30 mouse cellular contexts compared by ENCODE assay signal in genomic region chr5:49047960-49048359, GRCm38 (mm10).
DNase-seq lines count a peak whose midpoint lies in the region; ATAC-seq and TF ChIP-seq lines count a peak whose summit lies in the region.
"Had no signal": no experiment of that assay in that cellular context is flagged by ENCODE, and none has a peak within 500 bp of the region (broad histone marks: within the 10 kb centered on the region; RNA-seq: fewer than 3 reads in every experiment).

No protein-coding gene starts in this region.

- intact Hi-C loops in left cerebral cortex, postnatal 36 days (cut with DNase I) = no loop called here

- DNase-seq in forebrain, embryonic 14.5 days (ENCODE audit: low spot score) = peak; percentile 33
- DNase-seq in forebrain, embryonic 10.5 days (ENCODE audit: extremely low spot score, low spot score) = no peak
- DNase-seq in neural tube, embryonic 10.5 days (ENCODE audit: extremely low spot score, low spot score) = no peak
- DNase-seq in forebrain, postnatal 0 days = no peak
- no peak for DNase-seq in left cerebral cortex, postnatal 36 days (ENCODE audit: low spot score in 2 of 2)
- DNase-seq: adrenal gland, postnatal 10 days; adrenal gland, postnatal 36 days; B cell, adult 2 months; cerebellum, adult 11-12 months; cerebellum, adult 8-10 months; cerebellum, postnatal 10 days; cerebellum, postnatal 36 days; embryo, embryonic 11 days; gastrocnemius, postnatal 25 days; heart, adult 18-20 months; heart, postnatal 10 days; heart, postnatal 4 days; kidney, adult 18-20 months; kidney, adult 9 months had no signal

- 72% methylated on average over 1 of the region's 1 CpGs for WGBS in forebrain, embryonic 14.5 days
- 82% methylated on average over 1 of the region's 1 CpGs for WGBS in forebrain, embryonic 10.5 days
- WGBS in hindbrain, embryonic 13.5 days = 75% methylated on average over 1 of the region's 1 CpGs
- WGBS in hindbrain, embryonic 16.5 days = 63% methylated on average over 1 of the region's 1 CpGs
- WGBS in neural tube, embryonic 13.5 days = 54% methylated on average over 1 of the region's 1 CpGs
- WGBS in forebrain, postnatal 0 days = 59% methylated on average over 1 of the region's 1 CpGs

- no peaks in the 10 kb centered on the region for H3K27me3 ChIP-seq in forebrain, embryonic 14.5 days (replicated peaks; ENCODE audit: control insufficient read depth, insufficient read depth, low read length)
- H3K27me3 ChIP-seq in forebrain, embryonic 10.5 days (ENCODE audit: poor library complexity, severe bottlenecking) = 0 out of 2 replicates have a peak, but pooled peaks cover 6% of the 10 kb centered on the region
- H3K27me3 ChIP-seq in hindbrain, embryonic 13.5 days = no peaks in the 10 kb centered on the region
- no peaks in the 10 kb centered on the region for H3K27me3 ChIP-seq in hindbrain, embryonic 16.5 days (replicated peaks; ENCODE audit: control insufficient read depth, insufficient read depth, low read length)
- no peaks in the 10 kb centered on the region for H3K27me3 ChIP-seq in neural tube, embryonic 13.5 days
- H3K27me3 ChIP-seq in forebrain, postnatal 0 days (ENCODE audit: insufficient read depth, low read length) = no peaks in the 10 kb centered on the region; the same call in 1 of the 2 replicates
- H3K27me3 ChIP-seq: CH12.LX; heart, embryonic 12.5 days; heart, embryonic 15.5 days had no signal

- ATAC-seq in forebrain, embryonic 14.5 days = peak; percentile 69
- ATAC-seq in hindbrain, embryonic 13.5 days (ENCODE audit: low FRiP score) = peak; percentile 39; the same call in 1 of the 2 replicates
- ATAC-seq in hindbrain, embryonic 16.5 days = no peak
- ATAC-seq in neural tube, embryonic 13.5 days (ENCODE audit: low read depth) = peak; percentile 40; the same call in 1 of the 2 replicates
- peak; percentile 73 for ATAC-seq in forebrain, postnatal 0 days
- ATAC-seq: hindbrain, postnatal 0 days; inflammation-experienced regulatory T-cells, adult 6 months; intestine, embryonic 16.5 days; Patski had no signal

- H3K9me3 ChIP-seq in forebrain, embryonic 14.5 days (replicated peaks; ENCODE audit: control insufficient read depth, low read length) = no peaks in the 10 kb centered on the region
- no peaks in the 10 kb centered on the region for H3K9me3 ChIP-seq in forebrain, embryonic 10.5 days
- no peaks in the 10 kb centered on the region for H3K9me3 ChIP-seq in hindbrain, embryonic 13.5 days
- no peaks in the 10 kb centered on the region for H3K9me3 ChIP-seq in hindbrain, embryonic 16.5 days (ENCODE audit: control insufficient read depth, low read length)
- H3K9me3 ChIP-seq in neural tube, embryonic 13.5 days = no peaks in the 10 kb centered on the region
- H3K9me3 ChIP-seq in forebrain, postnatal 0 days (ENCODE audit: low read length) = no peaks in the 10 kb centered on the region
- H3K9me3 ChIP-seq: G1E; heart, embryonic 12.5 days; heart, embryonic 15.5 days had no signal

- no peaks in the 10 kb centered on the region for H3K36me3 ChIP-seq in forebrain, embryonic 14.5 days (ENCODE audit: control insufficient read depth, insufficient read depth, low read length)
- no peaks in the 10 kb centered on the region for H3K36me3 ChIP-seq in forebrain, embryonic 10.5 days (replicated peaks)
- no peaks in the 10 kb centered on the region for H3K36me3 ChIP-seq in hindbrain, embryonic 13.5 days
- H3K36me3 ChIP-seq in hindbrain, embryonic 16.5 days (ENCODE audit: control insufficient read depth, insufficient read depth, low read length) = no peaks in the 10 kb centered on the region
- no peaks in the 10 kb centered on the region for H3K36me3 ChIP-seq in neural tube, embryonic 13.5 days
- H3K36me3 ChIP-seq in forebrain, postnatal 0 days (ENCODE audit: insufficient read depth) = no peaks in the 10 kb centered on the region
- H3K36me3 ChIP-seq: G1E; heart, embryonic 12.5 days; heart, embryonic 15.5 days had no signal

- H3K27ac ChIP-seq in forebrain, embryonic 14.5 days (ENCODE audit: low read depth, low read length) = no peak overlapping the region
- no peak overlapping the region for H3K27ac ChIP-seq in forebrain, embryonic 10.5 days
- H3K27ac ChIP-seq in hindbrain, embryonic 13.5 days = no peak overlapping the region
- H3K27ac ChIP-seq in hindbrain, embryonic 16.5 days (ENCODE audit: low read depth, low read length) = no peak overlapping the region
- no peak overlapping the region for H3K27ac ChIP-seq in neural tube, embryonic 13.5 days (replicated peaks)
- no peak overlapping the region for H3K27ac ChIP-seq in forebrain, postnatal 0 days (ENCODE audit: low read depth, low read length)
- H3K27ac ChIP-seq: heart, embryonic 15.5 days; hindbrain, postnatal 0 days had no signal

- H3K4me1 ChIP-seq in forebrain, embryonic 14.5 days (ENCODE audit: control insufficient read depth, insufficient read depth, low read length) = no peaks in the 10 kb centered on the region
- no peaks in the 10 kb centered on the region for H3K4me1 ChIP-seq in forebrain, embryonic 10.5 days
- H3K4me1 ChIP-seq in hindbrain, embryonic 13.5 days (replicated peaks) = no peaks in the 10 kb centered on the region
- H3K4me1 ChIP-seq in hindbrain, embryonic 16.5 days (ENCODE audit: control insufficient read depth, insufficient read depth, low read depth, low read length) = no peaks in the 10 kb centered on the region
- no peaks in the 10 kb centered on the region for H3K4me1 ChIP-seq in neural tube, embryonic 13.5 days (replicated peaks)
- H3K4me1 ChIP-seq in forebrain, postnatal 0 days (ENCODE audit: insufficient read depth) = no peaks in the 10 kb centered on the region
- H3K4me1 ChIP-seq: heart, embryonic 12.5 days; heart, embryonic 15.5 days had no signal

- no peak overlapping the region for H3K9ac ChIP-seq in forebrain, embryonic 14.5 days (ENCODE audit: low read length)
- H3K9ac ChIP-seq in hindbrain, embryonic 13.5 days = no peak overlapping the region
- no peak overlapping the region for H3K9ac ChIP-seq in hindbrain, embryonic 16.5 days (ENCODE audit: low read depth, low read length)
- no peak overlapping the region for H3K9ac ChIP-seq in neural tube, embryonic 13.5 days
- H3K9ac ChIP-seq in forebrain, postnatal 0 days = no peak overlapping the region
- H3K9ac ChIP-seq: heart, embryonic 12.5 days; heart, embryonic 15.5 days had no signal

- TF ChIP-seq CTCF in forebrain, postnatal 0 days (IDR thresholded peaks at IDR 0.05; ENCODE audit: low read depth) = no peak

- H3K4me2 ChIP-seq in forebrain, embryonic 14.5 days (ENCODE audit: low read length) = no peak overlapping the region
- H3K4me2 ChIP-seq in hindbrain, embryonic 13.5 days = no peak overlapping the region
- no peak overlapping the region for H3K4me2 ChIP-seq in hindbrain, embryonic 16.5 days (ENCODE audit: low read length)
- no peak overlapping the region for H3K4me2 ChIP-seq in neural tube, embryonic 13.5 days
- no peak overlapping the region for H3K4me2 ChIP-seq in forebrain, postnatal 0 days (ENCODE audit: low read depth)
- H3K4me2 ChIP-seq: heart, embryonic 12.5 days; heart, embryonic 15.5 days had no signal

- H3K4me3 ChIP-seq in forebrain, embryonic 14.5 days (ENCODE audit: low read depth, low read length) = no peak overlapping the region
- H3K4me3 ChIP-seq in forebrain, embryonic 10.5 days = no peak overlapping the region
- no peak overlapping the region for H3K4me3 ChIP-seq in hindbrain, embryonic 13.5 days
- no peak overlapping the region for H3K4me3 ChIP-seq in hindbrain, embryonic 16.5 days (ENCODE audit: low read length)
- H3K4me3 ChIP-seq in neural tube, embryonic 13.5 days = no peak overlapping the region
- H3K4me3 ChIP-seq in forebrain, postnatal 0 days (ENCODE audit: low read depth, low read length) = no peak overlapping the region
- H3K4me3 ChIP-seq: heart, embryonic 12.5 days; heart, embryonic 15.5 days had no signal
